Mouse (Mus musculus) ovary, postnatal 10 days (tissue): ENCODE results near the gene Igflr1.

ENCODE experiments used
- DNase-seq: peaks from one replicate; pipeline ENCODE4 v3.0.0; 2022; ENCODE audit warnings: low spot score

Igflr1 gene

GRCm38 (mm10) chr7:30588676-30589434, 23.6 kb downstream of the Igflr1 start, which contains the start of gene Kmt2b:
Gene Kmt2b, minus strand, starts transcription at chr7:30588726.
- DNase-seq: peak; percentile 89

- DNase-seq: peak; percentile 69
Observed at GRCm38 (mm10) chr7:30589435-30590301, 24.4 kb downstream of the Igflr1 start.

GRCm38 (mm10) chr7:30590927-30591604, 25.8 kb downstream of the Igflr1 start:
- no peak for DNase-seq

GRCm38 (mm10) chr7:30591605-30591951, 26.4 kb downstream of the Igflr1 start:
- DNase-seq: no peak

GRCm38 (mm10) chr7:30592772-30593423, 27.7 kb downstream of the Igflr1 start:
- DNase-seq: no peak

GRCm38 (mm10) chr7:30593579-30594509, 28.6 kb downstream of the Igflr1 start:
- DNase-seq: no peak

GRCm38 (mm10) chr7:30594510-30595024, 29.3 kb downstream of the Igflr1 start:
- no peak for DNase-seq

- DNase-seq: no peak
Observed at GRCm38 (mm10) chr7:30596093-30596492, 30.9 kb downstream of the Igflr1 start.

- DNase-seq: no peak
Observed at GRCm38 (mm10) chr7:30596811-30597210, 31.6 kb downstream of the Igflr1 start.

GRCm38 (mm10) chr7:30598786-30599185, 33.6 kb downstream of the Igflr1 start, which contains the start of gene Zbtb32:
Gene Zbtb32, minus strand, starts transcription at chr7:30598909.
- DNase-seq: no peak

GRCm38 (mm10) chr7:30599933-30600353, 34.7 kb downstream of the Igflr1 start:
- DNase-seq: peak; percentile 62

- no peak for DNase-seq
Observed at GRCm38 (mm10) chr7:30600651-30601050, 35.4 kb downstream of the Igflr1 start.

- no peak for DNase-seq
Observed at GRCm38 (mm10) chr7:30602583-30602982, 37.4 kb downstream of the Igflr1 start.

- DNase-seq: no peak
Observed at GRCm38 (mm10) chr7:30604424-30604823, 39.2 kb downstream of the Igflr1 start.

- DNase-seq: no peak
Observed at GRCm38 (mm10) chr7:30604944-30605343, 39.7 kb downstream of the Igflr1 start.

- no peak for DNase-seq
Observed at GRCm38 (mm10) chr7:30607706-30608309, 42.6 kb downstream of the Igflr1 start.

GRCm38 (mm10) chr7:30608476-30608875, 43.2 kb downstream of the Igflr1 start:
- no peak for DNase-seq

- no peak for DNase-seq
Observed at GRCm38 (mm10) chr7:30610043-30610442, 44.8 kb downstream of the Igflr1 start.

- no peak for DNase-seq
Observed at GRCm38 (mm10) chr7:30612654-30613402, 47.6 kb downstream of the Igflr1 start, which contains the start of gene Upk1a. Gene Upk1a, minus strand, starts transcription at chr7:30612847.
